Mouse (Mus musculus) spleen, postnatal 14 days (tissue): Measurements from ENCODE around the gene Srebf1.

Source experiments
- DNase-seq, 2 experiments: peaks; one replicate each; pipeline ENCODE4 v3.0.0; 2021 to 2022; ENCODE audit warnings: low spot score in 2 of 2

Gene Srebf1

GRCm38 (mm10) chr11:60178005-60178404, 44.4 kb downstream of the Srebf1 start:
- DNase-seq = no peak

DNA sequence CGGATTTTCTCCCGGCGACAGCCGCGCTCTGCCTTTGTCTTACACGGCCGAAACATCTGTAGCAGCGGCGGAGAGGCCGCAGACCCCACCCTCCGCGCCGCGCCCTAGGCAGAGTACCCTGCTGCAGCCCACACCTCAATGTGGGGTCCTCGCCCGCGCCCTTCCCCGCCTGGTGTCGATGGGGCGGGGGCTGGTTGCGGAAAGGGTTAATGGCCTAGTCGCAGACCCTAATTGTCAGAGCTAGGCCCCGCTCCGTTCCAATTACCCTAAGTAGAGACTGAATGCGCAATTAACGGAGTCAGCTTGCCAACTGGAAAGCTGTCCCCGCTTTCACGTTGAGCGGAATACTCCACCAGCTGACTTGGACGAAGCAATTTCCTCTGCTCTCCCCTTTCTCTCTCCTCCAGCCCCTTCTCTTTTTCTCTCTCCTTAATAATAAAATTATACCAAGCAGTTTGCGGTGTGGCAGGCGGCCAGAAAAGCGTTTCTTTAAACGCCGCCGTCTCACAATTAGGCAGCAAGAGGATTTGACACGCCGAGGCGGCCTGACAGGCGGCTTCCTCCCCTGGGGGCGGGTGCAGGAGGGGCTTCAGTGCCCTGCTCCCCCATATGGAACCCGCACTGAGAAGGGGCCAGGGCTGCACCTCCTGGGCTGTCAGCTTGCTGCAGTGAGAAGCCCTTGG, 45.3 kb downstream of the Srebf1 start:
- DNase-seq = peak in 1 of 2 experiments; percentile 40

DNA sequence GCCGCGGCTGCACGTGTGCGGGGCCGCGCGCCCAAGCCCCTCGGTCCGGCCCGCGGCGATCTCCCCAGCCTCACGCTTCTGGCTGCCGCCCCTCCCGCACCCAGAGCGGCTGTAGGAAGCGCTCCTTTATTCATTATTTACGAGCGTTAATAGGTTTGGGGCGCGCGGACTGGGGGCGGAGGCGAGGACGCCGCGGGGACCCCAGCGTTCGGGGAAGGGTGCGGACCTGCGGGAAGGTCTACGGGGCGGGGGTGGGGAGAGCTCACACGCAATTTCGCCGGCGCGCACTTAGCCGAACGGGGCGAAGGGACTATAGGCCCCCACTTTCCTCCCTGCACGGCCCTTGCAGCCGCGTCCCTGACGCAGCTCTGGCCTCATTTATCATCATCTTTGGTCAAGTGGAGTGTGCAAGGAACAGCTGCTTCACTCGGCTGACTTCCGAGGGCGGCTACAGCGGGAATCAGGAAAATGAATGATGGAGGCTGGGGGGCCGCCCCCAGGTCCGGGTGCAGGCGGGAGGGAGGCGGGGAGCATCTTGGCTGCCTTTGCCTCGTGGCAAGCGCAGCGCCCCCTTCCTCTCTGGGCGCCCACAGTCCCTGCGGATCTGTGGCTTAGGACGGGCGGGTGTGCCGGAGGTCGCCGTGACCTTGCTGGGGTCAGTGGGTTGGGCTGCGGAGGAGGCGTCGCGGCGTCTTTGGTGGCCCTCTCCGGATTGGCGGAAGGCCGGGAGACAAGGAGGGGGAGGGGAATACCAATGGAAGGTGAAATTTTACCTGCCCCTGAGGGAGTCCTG, 46.0 kb downstream of the Srebf1 start:
- DNase-seq = peak in 1 of 2 experiments; percentile 30

DNA sequence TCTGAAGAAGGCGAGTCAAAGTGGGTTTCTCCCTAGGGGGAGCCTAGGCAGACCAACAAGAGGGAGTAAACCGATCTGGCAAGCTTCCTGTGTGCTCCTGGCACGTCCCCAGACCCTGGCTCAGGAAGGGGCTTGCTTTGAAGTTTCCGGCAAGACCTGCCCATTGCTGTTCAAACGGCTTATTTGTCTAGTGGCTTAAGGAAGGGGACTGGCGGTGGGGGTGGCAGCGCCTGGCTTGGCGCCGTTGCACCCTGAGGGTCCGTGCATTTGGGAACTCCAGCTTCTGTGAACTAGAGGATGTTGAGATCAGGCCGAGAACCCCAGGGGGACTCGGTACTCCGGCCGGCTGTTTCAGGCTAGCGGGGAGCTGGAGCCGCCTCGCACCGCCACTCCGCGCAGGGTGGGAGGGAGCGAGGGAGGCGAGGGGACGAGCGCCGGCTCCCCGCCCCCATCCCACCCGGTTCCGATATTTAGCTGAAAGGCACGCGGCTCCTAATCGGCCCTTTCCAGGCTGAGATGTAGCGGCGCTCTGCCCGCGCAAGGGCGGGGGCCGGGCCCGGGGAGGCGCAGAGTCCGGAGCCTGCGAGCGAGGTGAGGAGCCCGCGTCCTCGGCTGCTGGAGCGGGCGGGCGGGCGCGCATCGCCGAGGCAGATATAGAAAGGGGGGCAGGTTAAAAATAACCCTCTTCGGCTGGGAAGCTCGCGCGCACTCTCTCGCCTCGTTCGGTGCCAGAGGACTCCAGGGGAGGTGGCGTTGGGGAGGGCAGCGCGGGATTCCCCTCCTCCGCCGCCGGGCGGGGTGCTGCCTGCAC, 46.8 kb downstream of the Srebf1 start:
- peak in 1 of 2 experiments; percentile 18 for DNase-seq

GRCm38 (mm10) chr11:60173606-60174184, 48.7 kb downstream of the Srebf1 start:
- no peak for DNase-seq

GRCm38 (mm10) chr11:60172074-60172473, 50.3 kb downstream of the Srebf1 start:
- no peak for DNase-seq

- no peak for DNase-seq
These were observed 53.6 kb downstream of the Srebf1 start for GRCm38 (mm10) chr11:60168780-60169179.

GRCm38 (mm10) chr11:60165076-60165475, 57.3 kb downstream of the Srebf1 start:
- DNase-seq = no peak

DNA sequence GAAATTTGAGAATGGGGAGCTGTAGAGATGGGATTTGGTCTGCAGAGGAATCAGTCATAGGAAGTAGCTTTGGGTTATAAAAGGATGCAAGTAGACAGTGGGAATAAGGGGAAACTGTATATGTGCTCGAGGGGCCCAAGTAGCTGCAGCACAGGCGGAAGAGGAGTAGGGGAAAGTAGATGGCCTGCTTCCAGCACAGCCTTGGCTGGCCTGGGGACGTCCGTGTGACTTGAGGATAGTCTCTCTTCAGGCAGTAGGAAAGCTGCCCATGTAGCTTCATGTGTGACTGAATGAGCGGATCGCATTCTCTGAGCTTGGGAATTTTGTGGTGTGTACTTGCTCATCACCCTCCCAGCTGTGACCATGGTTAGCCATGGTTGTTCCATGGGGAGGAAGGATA, 57.9 kb downstream of the Srebf1 start:
- no peak for DNase-seq

DNA sequence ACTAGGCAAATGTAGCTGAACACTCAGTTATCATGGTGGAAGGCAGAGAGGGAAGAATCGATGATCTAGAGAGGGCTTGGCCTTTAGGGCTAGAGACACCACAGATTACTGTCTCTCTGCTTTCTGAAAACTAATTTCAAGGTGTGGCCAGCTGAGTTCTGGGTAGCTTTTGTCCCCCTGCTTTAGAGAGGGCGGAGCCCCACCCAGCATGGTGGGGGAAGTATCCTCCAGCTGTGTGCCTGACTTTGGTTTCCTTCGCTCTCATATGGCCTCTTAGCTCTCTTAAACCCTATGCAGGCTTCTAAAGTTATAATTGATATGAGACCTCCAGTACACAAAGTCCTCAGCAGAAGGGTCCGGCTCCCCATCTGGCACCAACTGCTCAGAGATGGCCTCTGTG, 59.0 kb downstream of the Srebf1 start:
- DNase-seq = no peak

DNA sequence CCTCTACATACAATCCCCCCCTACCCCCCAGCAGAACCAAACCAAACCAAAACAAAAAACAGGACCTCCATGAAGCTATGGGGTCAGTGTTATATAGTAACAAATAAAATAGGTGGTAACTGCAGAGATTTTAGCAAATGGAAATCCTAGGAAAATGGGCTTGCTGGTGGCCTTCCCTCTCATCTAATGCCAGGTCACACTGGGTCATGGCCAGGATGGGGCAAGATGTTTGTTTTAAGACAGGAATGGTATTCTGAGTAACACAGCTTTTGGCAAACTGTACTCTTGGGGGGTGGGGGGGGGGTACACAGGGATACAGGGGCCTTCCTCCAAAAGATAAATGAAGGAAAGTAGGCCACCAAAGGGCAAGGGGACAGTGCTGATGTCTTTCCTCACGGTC, 59.8 kb downstream of the Srebf1 start:
- DNase-seq = no peak

DNA sequence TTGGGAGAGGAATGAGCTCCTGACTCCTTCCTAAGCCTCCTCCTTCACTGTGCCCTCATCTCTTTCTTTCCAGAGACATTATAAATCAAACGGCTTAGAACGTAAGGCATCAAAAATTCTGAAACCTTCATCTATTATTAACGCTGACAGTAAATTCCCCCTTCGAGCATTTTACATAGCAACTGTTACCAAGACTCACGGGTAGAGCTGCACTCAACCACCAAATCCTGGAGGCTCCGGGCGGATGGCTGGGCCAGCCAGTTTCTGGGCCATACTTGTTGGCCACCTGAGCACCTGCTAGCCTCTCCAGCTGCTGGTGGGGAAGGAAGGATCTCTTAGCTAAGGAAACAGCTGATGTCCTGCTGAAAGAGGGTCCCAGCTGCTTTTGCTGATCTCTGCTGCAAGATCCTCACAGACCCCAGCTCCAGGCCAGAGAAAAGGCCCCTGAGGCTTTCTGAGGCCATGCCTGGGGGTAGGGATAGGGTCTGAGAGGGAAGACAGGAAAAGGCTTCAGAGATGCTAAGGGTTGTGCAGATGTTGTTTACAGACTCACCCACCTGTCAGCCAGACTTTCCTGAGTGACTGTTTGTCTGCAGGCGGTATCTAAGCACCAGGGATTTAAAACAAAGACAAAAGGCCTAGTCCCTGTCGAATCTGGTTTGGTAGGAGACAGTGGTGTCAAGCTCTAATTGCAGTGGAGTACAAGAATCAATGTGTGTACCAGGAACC, 61.1 kb downstream of the Srebf1 start:
- no peak for DNase-seq

GRCm38 (mm10) chr11:60160454-60161114, 61.8 kb downstream of the Srebf1 start:
- no peak for DNase-seq

DNA sequence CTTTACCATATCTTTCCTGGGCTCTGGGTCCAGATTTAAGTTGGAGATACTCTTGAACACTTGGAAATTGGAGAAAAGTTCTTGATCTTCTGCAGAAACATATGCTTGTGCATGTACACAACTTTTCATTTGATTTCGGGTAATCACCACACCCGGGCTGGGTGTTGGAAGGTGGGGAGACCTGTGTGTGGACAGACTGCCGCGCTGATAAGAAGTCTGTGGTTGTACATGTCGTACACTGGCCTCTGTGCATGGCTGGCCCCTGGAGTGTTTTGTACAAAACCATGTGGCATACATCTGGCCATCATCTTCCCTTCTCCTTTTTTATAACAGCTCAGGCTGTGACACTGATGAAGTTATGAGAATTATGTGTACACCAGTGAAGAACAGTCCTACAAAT, 62.4 kb downstream of the Srebf1 start:
- no peak for DNase-seq

GRCm38 (mm10) chr11:60158271-60158670, 64.1 kb downstream of the Srebf1 start:
- DNase-seq = no peak

- no peak for DNase-seq
These were observed 66.7 kb downstream of the Srebf1 start for GRCm38 (mm10) chr11:60155690-60156089.

GRCm38 (mm10) chr11:60153936-60154335, 68.4 kb downstream of the Srebf1 start:
- no peak for DNase-seq

GRCm38 (mm10) chr11:60152339-60152738, 70.0 kb downstream of the Srebf1 start:
- DNase-seq = no peak

DNA sequence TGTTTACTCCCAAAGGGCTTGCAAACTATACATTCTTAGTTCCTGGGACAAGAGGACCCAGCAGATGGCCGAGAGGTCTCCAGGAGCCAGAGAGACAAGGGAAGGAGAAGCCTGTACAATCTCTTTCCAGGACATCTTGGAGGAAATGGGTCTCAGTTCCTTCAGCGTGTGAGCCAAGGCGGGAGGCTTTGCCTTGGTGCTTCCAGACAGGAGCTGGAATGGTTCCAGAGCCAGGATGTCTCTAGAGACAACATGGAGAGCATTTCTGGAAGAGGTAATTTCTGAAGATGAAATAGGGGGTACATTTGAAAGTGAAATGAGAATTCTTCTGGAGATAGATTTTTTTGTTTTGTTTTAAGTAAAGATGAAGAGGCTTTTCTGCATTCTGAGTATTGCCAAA, 71.7 kb downstream of the Srebf1 start:
- DNase-seq = no peak
